Mouse (Mus musculus): ENCODE measurements around the gene Adamts10.
A peak's percentile ranks its signal among the peaks of the same experiment; 100 is the strongest.

The Adamts10 gene

DNA sequence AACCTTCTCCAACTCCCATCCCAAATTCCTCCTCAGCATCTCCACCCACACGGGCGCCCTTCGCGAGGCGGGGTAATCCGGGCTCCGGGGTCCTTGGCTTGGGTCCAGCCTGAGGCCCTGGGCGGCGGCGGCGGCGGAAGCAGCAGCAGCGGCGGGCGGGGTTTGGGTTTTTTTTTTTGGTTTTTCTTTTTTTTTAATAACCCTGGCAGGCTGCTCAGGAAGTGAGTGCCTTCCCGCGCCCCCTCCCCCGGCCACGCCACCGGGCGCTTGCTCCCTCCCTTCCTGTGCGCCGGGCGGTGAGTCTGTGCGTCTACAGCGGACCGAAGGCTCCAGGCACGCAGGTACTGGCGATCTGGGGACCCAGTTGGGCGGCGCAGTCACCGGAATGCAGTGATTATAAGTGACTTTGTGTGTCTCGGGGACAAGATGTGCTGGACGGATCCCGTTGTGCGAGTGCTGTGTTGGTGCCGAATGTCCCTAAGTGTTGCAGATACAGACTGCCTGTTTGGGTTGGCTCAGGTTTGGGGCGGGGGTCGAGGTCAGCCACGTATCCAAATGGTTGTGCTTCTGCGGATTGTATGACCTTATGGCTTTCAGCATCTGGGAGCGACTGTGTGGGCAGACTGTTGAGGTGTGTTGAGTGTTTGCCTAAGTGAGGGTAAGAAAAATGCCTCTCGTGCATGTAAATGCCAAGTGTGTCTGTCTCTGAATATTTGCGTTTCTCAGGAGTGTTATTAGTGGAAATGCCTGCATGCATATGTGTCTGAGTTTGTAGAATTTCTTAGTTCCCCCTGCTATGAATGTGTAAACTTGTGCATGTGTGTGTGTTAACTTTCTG is at the start of gene Adamts10:
Gene Adamts10, plus strand, starts transcription at position 287 of the 838 bp plus-strand sequence.
- DNase-seq (ENCODE audit: low read depth in 2 of 2, low spot score in 2 of 2), result peak; percentile 48 to 60

DNA sequence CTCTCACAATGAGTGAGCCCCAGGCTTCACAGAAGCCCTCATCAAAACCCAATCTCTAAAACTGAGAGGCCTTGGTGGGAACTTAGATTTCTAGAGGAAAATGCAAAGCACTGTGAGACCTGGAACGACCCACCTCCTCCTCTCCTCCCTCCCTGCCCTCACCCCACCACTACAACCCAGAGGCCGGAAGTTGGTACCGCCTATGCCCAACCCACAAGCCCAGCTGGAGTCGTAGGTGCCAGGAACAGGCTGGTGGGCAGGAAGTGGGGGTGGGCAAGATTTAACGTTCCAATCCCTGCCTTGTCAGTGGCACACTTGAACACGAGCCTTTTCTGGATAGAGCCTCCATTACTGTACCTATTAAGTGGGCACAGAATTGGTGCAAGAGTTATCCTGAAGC is 40.0 kb upstream of the Adamts10 start:
- DNase-seq (ENCODE audit: low read depth in 2 of 2, low spot score in 2 of 2), result peak; percentile 55 to 74

DNA sequence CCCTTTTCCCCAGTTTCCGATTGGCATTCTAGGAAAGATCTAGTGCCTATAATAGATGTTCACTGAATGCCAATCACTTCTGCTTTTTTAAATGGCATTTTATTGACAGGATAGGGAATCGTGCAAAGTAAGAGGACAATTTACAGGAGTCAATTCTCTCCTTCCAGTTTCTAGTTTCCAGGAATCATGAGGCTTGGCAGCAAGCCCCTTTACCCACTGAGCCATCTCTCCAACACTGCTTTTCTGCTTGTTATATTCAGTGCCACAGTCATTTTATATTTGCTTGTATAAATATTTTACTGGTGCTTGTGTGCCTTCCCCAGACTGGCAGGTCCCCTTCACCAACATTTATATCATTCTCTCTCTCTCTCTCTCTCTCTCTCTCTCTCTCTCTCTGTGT is 36.8 kb upstream of the Adamts10 start:
- no peak for DNase-seq (ENCODE audit: low read depth in 2 of 2, low spot score in 2 of 2)

DNA sequence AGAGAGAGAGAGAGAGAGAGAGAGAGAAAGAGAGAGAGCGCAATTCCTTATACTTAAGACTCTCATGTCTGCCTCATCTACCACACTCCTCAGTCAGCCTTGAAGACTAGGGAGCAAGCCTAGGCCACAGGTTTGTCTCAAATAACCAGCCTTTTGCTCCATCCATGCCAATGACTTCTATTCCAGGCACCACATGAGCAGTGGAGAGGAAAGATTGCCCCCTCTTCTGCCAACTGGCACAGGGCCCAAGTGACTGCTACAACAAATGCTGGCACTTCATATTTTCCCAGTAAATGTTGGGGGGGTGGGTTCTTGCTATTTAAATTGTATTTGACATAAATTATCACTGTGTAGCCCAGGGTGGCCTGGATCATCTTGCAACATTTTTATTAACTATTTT is 36.4 kb upstream of the Adamts10 start:
- DNase-seq (ENCODE audit: low read depth in 2 of 2, low spot score in 2 of 2), result no peak

DNA sequence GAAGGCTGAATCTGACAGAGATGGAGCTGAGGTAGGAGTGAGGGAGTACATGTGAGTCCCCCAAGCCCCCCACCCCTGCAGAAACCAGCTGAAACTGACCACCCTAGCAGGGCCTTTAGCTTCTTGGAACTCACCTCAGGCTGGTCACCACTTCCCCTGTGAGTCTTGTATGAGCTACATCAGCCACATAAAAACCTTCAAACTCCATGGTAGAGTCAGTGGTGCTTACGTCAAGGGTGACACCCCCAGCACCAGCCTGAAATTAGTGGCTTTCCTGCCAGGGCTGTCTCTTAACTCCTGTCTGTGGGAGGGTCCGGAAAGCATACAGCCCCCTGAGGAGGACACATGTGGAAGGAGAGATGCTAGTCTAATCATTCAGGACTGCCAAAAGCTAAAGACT is 32.6 kb upstream of the Adamts10 start:
- no peak for DNase-seq (ENCODE audit: low read depth in 2 of 2, low spot score in 2 of 2)

DNA sequence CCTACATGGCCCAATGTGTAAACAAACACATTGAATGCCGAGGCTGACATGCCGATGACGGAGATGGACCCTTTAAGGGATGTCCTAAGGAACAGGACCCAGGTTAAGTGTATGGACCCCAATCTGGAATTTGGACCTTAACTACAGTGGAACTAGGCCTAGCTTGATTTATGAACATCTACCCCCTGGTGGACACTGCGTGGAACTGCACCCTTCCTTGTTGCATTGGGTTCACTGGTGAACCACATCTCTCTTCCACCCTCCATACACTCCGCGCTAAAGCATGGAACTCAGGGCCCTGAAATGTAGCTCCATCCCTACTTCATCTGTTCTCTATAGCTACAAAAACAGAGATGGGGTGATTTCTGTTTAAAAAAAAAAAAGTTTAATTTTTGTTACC is 30.9 kb upstream of the Adamts10 start:
- peak; percentile 53 to 69 for DNase-seq (ENCODE audit: low read depth in 2 of 2, low spot score in 2 of 2)

DNA sequence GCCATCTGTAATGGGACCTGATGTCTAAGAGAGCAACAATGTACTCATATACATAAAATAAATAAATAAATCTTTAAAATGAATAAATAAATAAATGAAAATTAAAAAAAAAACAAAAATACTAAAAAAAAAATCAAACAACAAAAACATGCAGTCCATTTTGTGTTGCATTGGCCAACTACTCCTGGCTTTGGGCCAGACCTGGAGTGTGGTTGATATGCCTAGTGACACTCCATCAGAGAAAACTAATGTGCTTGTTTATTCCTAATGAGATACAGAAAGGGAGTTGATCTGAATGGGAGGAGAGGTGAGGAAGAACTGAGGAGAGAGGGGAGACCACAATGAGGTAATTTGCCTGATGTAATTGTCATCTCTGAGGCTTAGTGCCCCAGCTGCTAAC is 29.4 kb upstream of the Adamts10 start:
- no peak for DNase-seq (ENCODE audit: low read depth in 2 of 2, low spot score in 2 of 2)

DNA sequence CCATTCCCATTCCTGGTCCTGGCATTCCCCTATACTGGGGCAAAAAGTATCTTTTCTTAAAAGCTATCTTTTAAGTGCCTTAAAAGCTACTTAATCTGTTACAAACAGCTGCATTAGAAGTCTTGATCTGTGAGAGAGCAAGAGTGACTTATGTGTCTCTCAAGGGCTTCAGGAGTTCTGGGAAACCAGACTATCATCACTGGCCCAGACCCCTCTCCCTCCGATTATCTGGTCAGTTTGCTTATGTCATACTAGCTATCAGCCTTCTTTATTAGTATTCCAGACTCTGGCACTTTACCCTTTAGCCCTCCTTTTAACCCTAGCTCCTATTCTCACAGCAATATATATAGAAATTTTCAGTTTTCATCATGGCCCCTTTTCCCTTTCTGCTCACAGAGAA is 25.1 kb upstream of the Adamts10 start:
- DNase-seq (ENCODE audit: low read depth in 2 of 2, low spot score in 2 of 2), result no peak

DNA sequence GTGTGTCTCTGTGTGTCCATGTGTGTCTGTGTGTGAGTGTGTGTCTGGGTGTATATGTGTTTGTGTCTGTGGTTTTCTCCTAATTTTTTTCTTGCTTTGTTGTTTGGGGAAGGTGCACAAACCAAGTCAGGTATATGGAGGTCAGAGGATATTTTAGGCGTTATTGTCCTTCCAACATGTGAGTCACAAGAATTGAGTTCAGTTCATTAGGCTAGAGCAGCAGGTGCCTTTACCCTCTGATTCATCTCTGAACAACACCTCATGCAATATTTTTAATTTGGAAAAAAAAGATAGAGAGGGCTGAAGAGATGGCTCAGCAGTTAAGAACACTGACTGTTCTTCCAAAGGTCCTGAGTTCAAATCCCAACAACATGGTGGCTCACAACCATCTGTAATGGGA is 15.6 kb upstream of the Adamts10 start:
- no peak for DNase-seq (ENCODE audit: low read depth in 2 of 2, low spot score in 2 of 2)

DNA sequence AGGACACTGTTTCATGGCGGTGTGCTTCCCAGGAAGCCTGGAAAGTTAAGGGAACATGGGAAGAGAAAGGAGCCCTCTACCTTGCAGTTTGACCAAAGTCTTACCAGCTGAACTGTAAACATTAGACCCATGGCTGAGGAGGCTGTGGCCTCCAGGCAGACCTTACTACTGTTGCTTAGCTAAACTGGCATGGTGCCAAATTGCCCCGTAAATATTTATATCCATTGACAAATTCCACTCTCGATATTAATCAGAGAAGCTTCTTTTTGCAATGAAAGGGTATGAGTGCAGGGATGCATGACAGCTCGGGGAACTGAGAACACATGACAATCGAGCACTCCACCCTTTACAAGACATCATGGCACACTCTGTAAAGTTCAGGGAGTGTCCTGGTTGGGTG is 13.8 kb upstream of the Adamts10 start:
- DNase-seq (ENCODE audit: low read depth in 2 of 2, low spot score in 2 of 2), result no peak

DNA sequence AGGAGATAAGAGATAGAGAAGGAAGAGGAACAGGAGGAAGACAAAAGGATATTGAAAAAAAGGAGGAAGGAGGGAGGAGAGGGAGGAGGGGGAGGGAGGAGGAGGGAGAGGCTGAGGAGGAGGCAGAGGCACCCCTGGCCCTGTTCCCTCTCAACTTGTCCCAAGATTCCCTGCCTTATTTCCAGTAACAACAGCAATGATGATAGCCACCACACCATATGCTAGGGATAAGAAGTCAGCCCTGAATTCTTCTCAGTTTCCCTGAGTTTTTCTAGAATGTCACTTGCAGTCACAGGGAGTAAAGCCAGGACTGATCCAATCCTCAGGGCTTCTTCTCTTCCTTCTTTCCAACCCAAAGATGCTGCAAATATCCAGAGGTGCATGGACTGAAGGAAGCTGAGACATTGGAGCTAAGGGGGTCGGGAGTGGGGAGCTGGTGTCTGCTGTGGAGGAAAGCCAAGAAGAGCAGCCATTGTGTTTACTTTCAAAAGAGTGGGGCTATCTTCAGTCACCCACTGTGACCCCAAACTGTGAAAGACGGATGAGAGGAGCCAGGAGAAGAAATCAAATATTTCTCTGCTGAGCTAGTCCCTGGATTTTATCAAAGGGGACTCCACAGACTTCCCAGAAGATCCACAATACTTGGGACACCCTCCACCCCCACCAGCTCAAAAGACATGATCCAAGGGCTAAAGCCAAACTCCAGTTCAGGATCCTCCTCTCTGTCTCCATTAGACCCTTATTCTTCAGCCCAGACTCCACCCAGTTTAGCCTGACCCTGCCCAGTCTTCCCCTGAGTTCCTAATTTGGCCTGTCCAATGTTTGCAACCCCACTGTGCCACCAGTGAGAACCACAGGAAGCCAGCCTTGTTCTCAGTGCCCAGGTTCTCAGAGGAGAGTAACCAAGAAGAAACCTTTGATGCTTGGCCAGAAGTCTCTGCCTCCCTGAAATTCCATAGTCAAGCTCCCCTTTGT is 11.3 kb upstream of the Adamts10 start:
- DNase-seq (ENCODE audit: low read depth in 2 of 2, low spot score in 2 of 2), result no peak

DNA sequence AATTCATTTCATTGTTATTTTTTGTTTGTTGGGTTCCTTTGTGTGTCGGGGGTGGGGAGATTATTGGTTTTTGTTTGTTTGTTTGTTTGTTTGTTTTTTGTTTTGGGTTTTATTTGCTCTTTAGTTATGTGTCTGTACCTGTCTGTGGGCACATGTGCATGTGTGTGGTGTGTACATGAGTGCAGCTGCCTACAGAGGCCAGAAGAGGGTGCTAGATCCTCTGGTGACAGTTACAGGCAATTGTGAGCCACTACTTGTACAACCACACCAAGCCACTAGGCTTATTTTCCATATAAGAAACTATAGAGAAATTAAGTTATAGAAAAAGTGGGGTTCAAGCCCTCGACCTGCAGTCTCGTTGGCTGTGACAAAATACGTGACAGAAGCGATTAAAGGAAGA is 10.1 kb upstream of the Adamts10 start:
- no peak for DNase-seq (ENCODE audit: low read depth in 2 of 2, low spot score in 2 of 2)

DNA sequence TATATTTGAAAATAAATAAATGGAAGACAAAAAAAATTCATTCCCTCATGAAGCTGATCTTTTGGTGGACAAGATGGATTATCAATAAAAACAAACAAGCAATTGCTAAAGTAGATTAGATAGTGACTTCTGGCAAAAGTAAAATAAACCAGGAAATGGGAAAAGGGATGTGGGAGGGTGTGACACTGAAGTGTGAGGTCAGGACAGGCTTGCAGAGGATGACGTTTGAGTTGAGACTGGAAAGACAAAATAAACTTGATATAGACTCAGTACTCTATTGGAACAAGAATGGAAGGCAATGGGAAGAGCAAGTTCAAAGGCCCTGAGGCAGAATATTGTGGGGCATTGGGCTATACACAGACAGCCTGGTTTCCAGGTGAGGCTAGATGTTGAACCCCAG is 3.6 kb upstream of the Adamts10 start:
- DNase-seq (ENCODE audit: low read depth in 2 of 2, low spot score in 2 of 2), result no peak

DNA sequence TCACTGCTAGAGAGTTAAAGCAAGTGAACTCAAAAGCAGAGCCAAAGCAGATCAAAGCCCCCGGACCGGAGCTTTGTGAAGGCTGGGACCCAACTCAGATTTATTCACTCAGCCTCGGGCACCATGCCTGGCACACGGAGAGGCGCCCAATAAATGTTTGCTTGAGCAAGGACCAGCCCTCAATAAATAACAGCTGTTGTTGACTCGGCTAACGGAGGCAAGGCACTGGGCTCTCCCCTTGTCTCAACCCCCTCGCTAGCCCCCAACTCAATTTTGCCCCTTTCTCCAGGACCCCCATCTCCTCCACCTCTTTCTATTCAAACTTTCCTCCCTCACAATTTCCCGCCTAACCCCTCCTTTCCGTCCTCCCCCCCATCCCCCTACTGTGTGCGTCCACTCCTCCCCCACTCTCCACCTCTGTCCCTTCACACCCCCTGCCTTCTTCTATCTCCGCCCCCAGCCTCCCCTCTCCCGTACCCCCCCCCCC is 530 bp upstream of the Adamts10 start:
- DNase-seq (ENCODE audit: low read depth in 2 of 2, low spot score in 2 of 2), result no peak

DNA sequence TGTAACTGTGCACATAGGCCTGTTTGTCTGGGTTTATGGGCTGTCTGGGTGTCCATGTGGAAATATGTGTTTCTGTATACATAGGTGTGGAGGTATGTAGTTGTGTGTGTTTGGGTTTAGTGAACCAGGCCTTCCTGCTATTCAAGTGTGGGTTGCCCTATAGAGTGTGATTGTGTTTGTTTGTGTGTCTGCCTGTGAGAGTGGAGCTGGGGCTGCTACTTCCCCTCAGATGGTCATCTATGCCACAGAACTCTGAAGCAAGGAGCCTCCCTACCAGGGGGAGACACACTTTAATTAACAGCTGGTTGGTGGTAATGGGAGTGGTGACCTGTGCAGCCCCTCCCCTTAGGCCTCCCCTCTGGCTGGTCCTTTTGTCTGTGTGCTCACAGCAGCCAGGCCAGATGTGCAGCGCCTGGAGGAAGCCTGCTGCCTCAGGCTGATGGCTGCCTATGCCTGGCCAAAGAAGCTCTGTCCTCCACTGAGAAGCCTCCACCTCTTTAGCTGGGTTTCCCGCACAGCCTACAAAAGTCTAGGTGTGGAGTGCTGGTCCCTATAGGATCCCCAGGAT is 886 bp downstream of the Adamts10 start:
- DNase-seq (ENCODE audit: low read depth in 2 of 2, low spot score in 2 of 2), result no peak

DNA sequence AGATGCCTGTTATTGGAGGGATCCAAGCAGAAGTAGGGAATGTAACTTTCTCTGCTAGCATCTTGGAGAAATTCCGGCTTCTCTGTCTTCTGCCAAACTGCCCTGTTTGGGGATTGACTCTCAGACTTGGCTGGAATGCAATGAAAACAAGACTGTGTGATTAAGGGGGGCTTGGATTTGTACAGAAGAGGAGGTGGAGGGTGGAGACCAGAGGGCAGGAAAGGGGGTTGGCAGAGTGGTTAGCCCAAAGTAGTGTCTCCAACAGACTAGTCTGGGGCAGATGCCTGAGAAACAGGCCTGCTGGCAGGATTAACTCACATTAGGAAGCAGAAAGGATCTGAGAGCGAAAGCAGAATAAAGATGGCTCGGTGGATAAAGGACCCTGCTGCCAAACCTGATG is 2.5 kb downstream of the Adamts10 start:
- no peak for DNase-seq (ENCODE audit: low read depth in 2 of 2, low spot score in 2 of 2)

DNA sequence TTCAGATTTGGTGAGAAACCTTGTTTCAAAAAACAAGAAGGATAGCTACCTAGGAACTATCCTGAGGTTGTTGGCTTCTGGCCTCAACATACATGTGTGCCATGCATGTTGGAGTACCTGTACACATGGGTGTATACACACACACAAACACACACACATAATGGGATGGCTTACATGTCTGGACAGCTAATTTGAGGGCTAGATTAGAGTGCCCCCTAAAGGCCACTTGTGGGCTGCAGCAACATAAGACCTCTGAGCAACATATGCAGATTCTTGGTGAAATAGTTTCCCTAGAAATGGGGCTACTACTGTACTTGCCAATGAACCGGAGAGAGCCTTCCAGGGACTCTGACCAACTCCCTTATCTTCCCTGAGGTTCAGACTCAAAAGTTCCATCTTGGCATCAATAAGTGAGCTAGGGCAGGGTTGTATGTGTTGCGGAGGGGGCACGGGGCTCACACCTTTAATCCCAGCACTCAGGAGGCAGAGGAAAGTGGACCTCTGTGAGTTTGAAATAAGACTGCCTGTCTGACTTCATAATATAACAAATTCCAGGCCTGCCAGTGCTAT is 15.2 kb downstream of the Adamts10 start:
- peak; percentile 14 to 47 for DNase-seq (ENCODE audit: low read depth in 2 of 2, low spot score in 2 of 2)

DNA sequence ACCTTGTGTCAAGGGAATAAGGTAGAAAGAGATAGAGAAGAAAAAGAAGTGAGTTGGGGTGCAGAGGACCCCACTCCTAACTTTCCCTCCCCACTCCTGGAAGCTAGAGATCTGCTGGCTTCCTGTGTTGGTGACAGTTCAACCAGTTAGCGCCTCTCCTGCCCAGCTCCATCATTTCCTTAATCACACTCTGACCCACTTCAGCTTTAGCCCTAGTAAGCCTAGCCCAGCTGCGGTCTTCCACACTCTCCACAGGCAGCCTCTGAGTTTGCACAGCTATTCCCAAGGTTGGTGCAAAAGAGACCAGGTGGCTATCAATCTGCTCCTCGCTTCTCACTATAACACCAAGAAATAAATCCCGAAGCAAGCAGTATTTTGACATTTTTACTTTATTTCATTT is 15.9 kb downstream of the Adamts10 start:
- no peak for DNase-seq (ENCODE audit: low read depth in 2 of 2, low spot score in 2 of 2)

DNA sequence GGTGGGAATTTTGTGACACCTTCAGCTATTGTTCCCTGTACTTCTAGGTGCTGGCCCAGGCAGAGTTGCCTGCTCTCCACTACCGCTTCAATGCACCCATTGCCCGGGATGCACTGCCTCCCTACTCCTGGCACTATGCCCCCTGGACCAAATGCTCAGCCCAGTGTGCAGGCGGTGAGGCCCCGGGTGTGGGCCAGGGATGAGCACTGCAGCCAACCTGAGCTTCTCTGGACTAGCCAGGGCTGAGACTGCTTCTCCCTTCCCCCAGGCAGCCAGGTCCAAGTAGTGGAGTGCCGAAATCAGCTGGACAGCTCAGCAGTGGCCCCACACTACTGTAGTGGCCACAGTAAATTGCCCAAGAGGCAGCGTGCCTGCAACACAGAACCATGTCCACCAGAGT is 25.2 kb downstream of the Adamts10 start:
- DNase-seq (ENCODE audit: low read depth in 2 of 2, low spot score in 2 of 2), result no peak

DNA sequence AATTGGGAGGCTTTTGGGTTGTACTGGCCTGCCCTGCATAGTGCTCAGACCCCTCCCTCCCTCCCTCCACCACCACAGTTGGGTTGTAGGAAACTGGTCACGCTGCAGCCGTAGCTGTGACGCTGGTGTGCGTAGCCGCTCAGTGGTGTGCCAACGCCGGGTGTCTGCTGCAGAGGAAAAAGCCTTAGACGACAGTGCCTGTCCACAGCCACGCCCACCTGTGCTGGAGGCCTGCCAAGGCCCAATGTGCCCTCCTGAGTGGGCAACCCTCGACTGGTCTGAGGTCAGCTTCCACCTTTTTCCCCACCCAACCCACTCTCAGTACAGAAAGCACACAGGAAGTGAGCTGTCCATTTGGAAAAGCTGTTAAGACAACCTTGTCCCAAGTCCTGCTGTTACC is 26.4 kb downstream of the Adamts10 start:
- DNase-seq (ENCODE audit: low read depth in 2 of 2, low spot score in 2 of 2), result no peak

DNA sequence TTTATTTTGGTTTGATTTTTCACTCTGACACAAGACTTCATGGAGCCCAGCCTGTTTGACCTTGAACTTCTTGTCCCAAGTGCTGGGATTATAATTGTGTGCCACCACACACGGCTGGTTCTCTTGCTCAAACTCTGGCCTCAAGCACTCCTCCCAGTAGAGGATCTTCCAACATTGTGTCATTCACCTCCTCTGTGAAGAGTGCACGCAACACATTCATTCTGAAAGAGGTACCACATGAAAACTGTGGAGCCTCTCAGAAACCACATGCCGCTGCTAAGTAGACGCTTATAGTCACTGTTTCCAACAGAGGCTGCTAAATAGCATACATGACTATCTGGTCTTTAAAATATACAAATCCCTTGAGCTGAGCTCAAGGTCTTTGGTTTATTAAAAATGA is 28.1 kb downstream of the Adamts10 start:
- DNase-seq (ENCODE audit: low read depth in 2 of 2, low spot score in 2 of 2), result no peak
